Mouse (Mus musculus): ENCODE measurements around the gene Khsrp. TPM values are rescaled to one million over a fixed set of nuclear protein-coding genes. Genes with fewer than 3 reads are reported as not detected.
A peak's percentile ranks its signal among the peaks of the same experiment; 100 is the strongest.

The Khsrp gene
- total and polyA plus RNA-seq, 2 experiments = 7.6 to 38.9 TPM

GRCm38 (mm10) chr17:56989467-56990114 lies 41.7 kb downstream of the Khsrp start:
- H3K36me3 ChIP-seq (ENCODE audit: control insufficient read depth, insufficient read depth, low read length) = peaks cover 5% of the 10 kb centered on the region; the same call in 1 of the 2 replicates
- DNase-seq (ENCODE audit: extremely low read depth, low read depth, low spot score) = peak; percentile 85
- H3K27me3 ChIP-seq (ENCODE audit: control insufficient read depth, insufficient read depth, low read length) = no peaks in the 10 kb centered on the region
- H3K27ac ChIP-seq (replicated peaks; ENCODE audit: insufficient read depth, low read depth, low read length) = peak overlapping the region; percentile 59
- H3K4me1 ChIP-seq (ENCODE audit: control insufficient read depth, insufficient read depth, low read length) = peaks cover 7% of the 10 kb centered on the region
- peaks cover 9% of the 10 kb centered on the region; the same call in 1 of the 2 replicates for H3K79me2 ChIP-seq (ENCODE audit: control insufficient read depth, insufficient read depth, low read length)
- TF ChIP-seq POLR2A (IDR thresholded peaks at IDR 0.05; ENCODE audit: extremely low read depth, insufficient read depth, low read length) = no peak
- no peak for TF ChIP-seq CTCF (IDR thresholded peaks at IDR 0.05; ENCODE audit: low read depth, low read length)
- peak overlapping the region; percentile 68 for H3K9ac ChIP-seq (ENCODE audit: low read depth, low read length)
- H3K4me3 ChIP-seq (ENCODE audit: insufficient read depth, low read depth, low read length) = peak overlapping the region; percentile 65
- WGBS = 3% methylated on average over 25 of the region's 25 CpGs

GRCm38 (mm10) chr17:56988921-56989430 lies 42.3 kb downstream of the Khsrp start:
- Histone ChIP-seq H3K79me2 (ENCODE audit: control insufficient read depth, insufficient read depth, low read length) (peaks cover 9% of the 10 kb centered on the region; the same call in 1 of the 2 replicates), H3K9ac (ENCODE audit: low read depth, low read length) (no peak overlapping the region), H3K4me1 (ENCODE audit: control insufficient read depth, insufficient read depth, low read length) (peaks cover 7% of the 10 kb centered on the region), H3K27me3 (ENCODE audit: control insufficient read depth, insufficient read depth, low read length) (no peaks in the 10 kb centered on the region), H3K4me3 (ENCODE audit: insufficient read depth, low read depth, low read length) (no peak overlapping the region), H3K27ac (replicated peaks; ENCODE audit: insufficient read depth, low read depth, low read length) (no peak overlapping the region), H3K36me3 (ENCODE audit: control insufficient read depth, insufficient read depth, low read length) (peaks cover 3% of the 10 kb centered on the region; the same call in 1 of the 2 replicates)
- 79% methylated on average over 7 of the region's 7 CpGs for WGBS
- no peak for TF ChIP-seq CTCF (IDR thresholded peaks at IDR 0.05; ENCODE audit: low read depth, low read length)
- no peak for DNase-seq (ENCODE audit: extremely low read depth, low read depth, low spot score)

GRCm38 (mm10) chr17:56988441-56988840 lies 42.9 kb downstream of the Khsrp start:
- H3K27me3 ChIP-seq (ENCODE audit: control insufficient read depth, insufficient read depth, low read length) = no peaks in the 10 kb centered on the region
- no peak overlapping the region for H3K4me3 ChIP-seq (ENCODE audit: insufficient read depth, low read depth, low read length)
- TF ChIP-seq POLR2A (IDR thresholded peaks at IDR 0.05; ENCODE audit: extremely low read depth, insufficient read depth, low read length) (no peak), CTCF (IDR thresholded peaks at IDR 0.05; ENCODE audit: low read depth, low read length) (no peak)
- WGBS = 88% methylated on average over 7 of the region's 7 CpGs
- H3K9ac ChIP-seq (ENCODE audit: low read depth, low read length) = no peak overlapping the region
- peaks cover 7% of the 10 kb centered on the region for H3K4me1 ChIP-seq (ENCODE audit: control insufficient read depth, insufficient read depth, low read length)
- H3K36me3 ChIP-seq (ENCODE audit: control insufficient read depth, insufficient read depth, low read length) = peaks cover 2% of the 10 kb centered on the region; the same call in 1 of the 2 replicates
- no peak overlapping the region for H3K27ac ChIP-seq (replicated peaks; ENCODE audit: insufficient read depth, low read depth, low read length)
- no peak for DNase-seq (ENCODE audit: extremely low read depth, low read depth, low spot score)
- H3K79me2 ChIP-seq (ENCODE audit: control insufficient read depth, insufficient read depth, low read length) = peaks cover 9% of the 10 kb centered on the region; the same call in 1 of the 2 replicates

- peak; percentile 49 for DNase-seq (ENCODE audit: extremely low read depth, low read depth, low spot score)
- no peak overlapping the region for H3K4me3 ChIP-seq (ENCODE audit: insufficient read depth, low read depth, low read length)
- H3K4me1 ChIP-seq (ENCODE audit: control insufficient read depth, insufficient read depth, low read length) = peaks cover 7% of the 10 kb centered on the region
- peaks cover 9% of the 10 kb centered on the region; the same call in 1 of the 2 replicates for H3K79me2 ChIP-seq (ENCODE audit: control insufficient read depth, insufficient read depth, low read length)
- no peaks in the 10 kb centered on the region for H3K27me3 ChIP-seq (ENCODE audit: control insufficient read depth, insufficient read depth, low read length)
- TF ChIP-seq POLR2A (IDR thresholded peaks at IDR 0.05; ENCODE audit: extremely low read depth, insufficient read depth, low read length) = no peak
- no peak for TF ChIP-seq CTCF (IDR thresholded peaks at IDR 0.05; ENCODE audit: low read depth, low read length)
- no peak overlapping the region for H3K9ac ChIP-seq (ENCODE audit: low read depth, low read length)
- 45% methylated on average over 3 of the region's 3 CpGs for WGBS
- H3K36me3 ChIP-seq (ENCODE audit: control insufficient read depth, insufficient read depth, low read length) = no peaks in the 10 kb centered on the region
- no peak overlapping the region for H3K27ac ChIP-seq (replicated peaks; ENCODE audit: insufficient read depth, low read depth, low read length)
Measured at GRCm38 (mm10) chr17:56986105-56986805, 45.1 kb downstream of the Khsrp start.

- H3K27me3 ChIP-seq (ENCODE audit: control insufficient read depth, insufficient read depth, low read length) = no peaks in the 10 kb centered on the region
- DNase-seq (ENCODE audit: extremely low read depth, low read depth, low spot score) = no peak
- no peak for TF ChIP-seq POLR2A (IDR thresholded peaks at IDR 0.05; ENCODE audit: extremely low read depth, insufficient read depth, low read length)
- no peaks in the 10 kb centered on the region for H3K36me3 ChIP-seq (ENCODE audit: control insufficient read depth, insufficient read depth, low read length)
- no peak overlapping the region for H3K27ac ChIP-seq (replicated peaks; ENCODE audit: insufficient read depth, low read depth, low read length)
- no peak overlapping the region for H3K9ac ChIP-seq (ENCODE audit: low read depth, low read length)
- H3K4me1 ChIP-seq (ENCODE audit: control insufficient read depth, insufficient read depth, low read length) = 0 out of 2 replicates have a peak, but pooled peaks cover 2% of the 10 kb centered on the region
- 89% methylated on average over 3 of the region's 3 CpGs for WGBS
- peaks cover 4% of the 10 kb centered on the region; the same call in 1 of the 2 replicates for H3K79me2 ChIP-seq (ENCODE audit: control insufficient read depth, insufficient read depth, low read length)
- no peak overlapping the region for H3K4me3 ChIP-seq (ENCODE audit: insufficient read depth, low read depth, low read length)
Measured at GRCm38 (mm10) chr17:56985656-56986055, 45.7 kb downstream of the Khsrp start.
